ENCODE assay signal across 8 mouse cellular contexts in genomic region chr13:37312222-37312928, GRCm38 (mm10). TPM values are rescaled to one million over a fixed set of nuclear protein-coding genes. Genes with fewer than 3 reads are reported as not detected.
DNase-seq lines count a peak whose midpoint lies in the region; ATAC-seq lines count a peak whose summit lies in the region.

No protein-coding gene starts in this region.

- 3% methylated on average over 25 of the region's 25 CpGs for WGBS in intestine, embryonic 14.5 days

- peak; percentile 96 for DNase-seq in adipocyte (ENCODE audit: low spot score)
- DNase-seq in embryo, embryonic 10 days (ENCODE audit: low spot score) = peak; percentile 98
- peak; percentile 68 to 86 for DNase-seq in gastrocnemius, postnatal 36 days
- peak; percentile 94 for DNase-seq in intestine, embryonic 14.5 days (ENCODE audit: low spot score)
- DNase-seq in left cerebral cortex, postnatal 10 days (ENCODE audit: extremely low spot score in 1 of 2, low spot score in 2 of 2) = peak; percentile 93 to 96
- DNase-seq in right cerebral cortex, postnatal 10 days (ENCODE audit: low spot score in 2 of 2) = peak; percentile 96 to 97
- DNase-seq in urinary bladder, postnatal 14 days (ENCODE audit: low spot score) = peak; percentile 94

- peak overlapping the region; percentile 29 for H3K9ac ChIP-seq in intestine, embryonic 14.5 days (ENCODE audit: low read length)

- no peaks in the 10 kb centered on the region for H3K9me3 ChIP-seq in intestine, embryonic 14.5 days (ENCODE audit: control insufficient read depth, low read length)

- no peaks in the 10 kb centered on the region for H3K36me3 ChIP-seq in intestine, embryonic 14.5 days (ENCODE audit: control insufficient read depth, insufficient read depth, low read length)

- H3K4me1 ChIP-seq in intestine, embryonic 14.5 days (replicated peaks; ENCODE audit: control insufficient read depth, insufficient read depth, low read length) = no peaks in the 10 kb centered on the region

- peaks cover 3% of the 10 kb centered on the region; the same call in 1 of the 2 replicates for H3K27me3 ChIP-seq in intestine, embryonic 14.5 days (replicated peaks; ENCODE audit: control insufficient read depth, insufficient read depth, low read length)

- peak overlapping the region; percentile 28 for H3K4me3 ChIP-seq in intestine, embryonic 14.5 days (ENCODE audit: low read depth, low read length)

- intact Hi-C loops in gastrocnemius, postnatal 36 days (cut with DNase I) = loop anchor here (2.0 to 5.0 kb wide), 2 partner anchors 520 to 1030 kb away; no protein-coding TSS in a partner anchor
- intact Hi-C loops in left cerebral cortex, postnatal 10 days (cut with DNase I) = loop anchor here (2.0 to 10.0 kb wide), 5 partner anchors 520 to 1290 kb away; no protein-coding TSS in a partner anchor

- peak; percentile 95 for ATAC-seq in intestine, embryonic 14.5 days (replicated peaks; ENCODE audit: low FRiP score, low TSS enrichment, low read depth)
- ATAC-seq in megakaryocyte progenitor cell, adult 5-6 weeks (replicated peaks; ENCODE audit: poor library complexity) = peak; percentile 99

- H3K27ac ChIP-seq in intestine, embryonic 14.5 days (ENCODE audit: low read depth) = no peak overlapping the region

- peak overlapping the region; percentile 56 for H3K4me2 ChIP-seq in intestine, embryonic 14.5 days (ENCODE audit: low read length)

RNA-seq across cellular contexts. Expression of gene Ly86, which starts 32.6 kb away (rescaled TPM):
- total RNA-seq in gastrocnemius, postnatal 36 days (2021) = under 1 TPM; 0.54 to 0.72 TPM
- 11.9 and 12.8 TPM in 2 replicates for polyA plus RNA-seq in intestine, embryonic 14.5 days (2014; fragmentation: Nextera tagmentation; extraction: Ambion mirVana)
- 1 to 10 TPM; 8.0 to 9.4 TPM for total RNA-seq in left cerebral cortex, postnatal 10 days (2021)
- total RNA-seq in megakaryocyte progenitor cell, adult 5-6 weeks (2015) = 177 and 225 TPM in 2 replicates
- 136 and 198 TPM in 2 replicates for total RNA-seq in megakaryocyte progenitor cell, adult 5-6 weeks (2017)

Comparison
In these comparisons a context has a peak if more than half of its experiments do, and no peak if none do; other contexts are left out.
1. RNA of gene Ly86, which starts 32.6 kb away (total RNA-seq): 136 to 225 TPM in megakaryocyte progenitor cell, adult 5-6 weeks; 8.0 to 9.4 TPM in left cerebral cortex, postnatal 10 days and 0.54 to 0.72 TPM in gastrocnemius, postnatal 36 days; every median in the first group is over 10 times any median in the second.
2. Peak in every context shown above with its lines, with median percentiles within 50 percentile points of each other: DNase-seq.